Mouse (Mus musculus): ENCODE measurements around the gene Fndc7.
"Not testable (repeated sequence)": the region's sequence is repeated elsewhere in the genome, so short reads cannot be mapped to it uniquely, and the experiment has no call there.

The Fndc7 gene

DNA sequence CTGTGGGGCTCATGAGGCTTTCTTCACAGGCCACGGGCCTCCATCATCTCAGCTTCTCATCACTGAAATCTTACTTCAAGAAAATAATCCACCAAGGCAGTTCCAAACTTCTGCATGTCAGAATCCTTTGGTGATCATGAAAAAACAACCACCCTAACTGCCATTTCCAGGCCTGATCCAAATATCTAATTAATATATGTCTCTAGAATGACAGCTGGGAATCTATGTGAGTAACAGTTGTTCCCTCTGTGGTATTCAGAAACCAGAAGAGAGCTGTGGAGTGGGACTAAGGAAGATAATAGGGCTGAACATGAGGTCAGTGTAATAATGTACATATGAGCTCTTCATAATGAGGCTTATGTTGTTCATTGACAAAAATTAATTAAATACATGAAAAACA is 36.5 kb downstream of the Fndc7 start:
- DNase-seq (ENCODE audit: low spot score) = no peak

GRCm38 (mm10) chr3:108851996-108852697 is 37.7 kb downstream of the Fndc7 start:
- DNase-seq (ENCODE audit: low spot score) = no peak

- no peak for DNase-seq (ENCODE audit: low spot score)
Observed at GRCm38 (mm10) chr3:108851554-108851953, 38.3 kb downstream of the Fndc7 start.

DNA sequence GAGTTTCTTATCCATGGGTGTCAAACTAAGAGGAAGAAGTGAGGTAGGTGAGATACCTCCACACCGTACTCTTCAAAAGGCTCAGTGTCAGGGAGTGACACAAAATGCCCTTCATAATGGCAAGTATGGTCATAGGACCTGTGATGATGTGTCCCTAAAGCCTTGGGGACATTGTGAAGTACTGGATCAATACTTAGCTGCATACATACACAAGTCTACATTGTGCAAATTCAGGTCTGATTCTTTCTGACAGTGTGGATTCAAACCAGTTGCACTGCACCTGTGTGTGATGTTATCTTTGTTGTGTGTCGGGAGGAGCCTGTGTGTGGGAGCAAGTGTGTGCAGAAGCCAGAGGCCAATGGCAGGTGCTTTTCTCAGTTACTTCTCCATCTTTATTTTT is 38.7 kb downstream of the Fndc7 start:
- DNase-seq (ENCODE audit: low spot score) = no peak

- no peak for DNase-seq (ENCODE audit: low spot score)
Observed at GRCm38 (mm10) chr3:108850506-108850905, 39.3 kb downstream of the Fndc7 start.

DNA sequence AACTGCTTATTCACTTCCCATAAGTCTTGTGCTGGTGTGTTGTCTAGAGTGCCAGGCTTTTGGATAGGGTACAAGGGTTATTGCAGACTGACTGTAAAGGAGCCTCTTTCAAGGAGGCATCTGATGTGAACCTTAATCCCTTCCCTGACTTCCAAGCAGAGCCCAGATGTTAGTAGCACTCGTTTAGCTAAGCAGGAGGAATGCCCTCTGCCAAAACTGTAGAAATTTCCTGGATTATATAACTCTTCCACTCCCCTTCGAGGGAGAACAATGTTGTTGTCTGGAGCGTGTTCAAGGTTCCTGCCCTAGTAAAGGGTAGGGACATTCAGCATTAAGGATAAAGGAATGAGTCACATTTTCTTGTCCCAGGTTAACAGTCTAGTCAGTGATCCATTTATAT is 43.2 kb downstream of the Fndc7 start:
- DNase-seq (ENCODE audit: low spot score) = no peak

DNA sequence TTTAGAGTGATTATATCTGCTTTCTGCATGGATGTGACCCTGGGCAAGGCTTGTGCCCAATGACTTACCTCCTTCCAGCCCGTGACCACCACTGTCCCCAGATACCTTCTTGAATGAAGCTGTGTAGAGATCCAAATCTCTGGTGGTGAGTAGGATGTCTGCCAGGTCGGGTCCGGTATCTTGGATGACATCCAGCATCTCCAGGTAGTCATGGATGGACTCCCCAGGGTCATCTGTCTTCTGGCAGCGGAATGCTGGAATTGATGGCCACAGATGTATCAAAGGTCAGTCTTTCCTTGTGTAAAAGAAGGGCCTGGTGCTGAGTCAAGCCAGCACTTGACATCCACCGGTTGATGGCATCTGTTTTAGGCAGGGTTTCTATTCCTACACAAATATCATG is 45.3 kb downstream of the Fndc7 start:
- no peak for DNase-seq (ENCODE audit: low spot score)

DNA sequence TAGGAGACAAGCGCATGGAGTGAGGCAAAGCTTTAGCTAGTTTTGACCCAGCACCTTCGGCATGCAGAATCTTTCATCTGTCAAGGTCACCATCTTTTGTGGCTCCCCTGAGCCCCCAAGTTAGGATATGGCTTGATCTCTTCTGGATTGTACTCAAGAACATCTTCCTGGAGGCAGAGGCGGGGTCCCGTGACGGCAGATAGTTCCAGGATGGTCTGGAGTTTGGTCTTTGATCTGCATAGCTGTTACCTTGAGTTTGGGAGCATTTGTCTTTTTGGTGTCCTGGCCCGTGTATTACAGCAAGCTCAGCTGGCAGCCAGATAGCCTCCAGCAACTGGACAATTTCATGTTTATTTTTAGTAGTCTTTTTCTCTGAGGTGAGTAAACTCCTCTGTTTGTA is 45.8 kb downstream of the Fndc7 start:
- DNase-seq (ENCODE audit: low spot score) = no peak

DNA sequence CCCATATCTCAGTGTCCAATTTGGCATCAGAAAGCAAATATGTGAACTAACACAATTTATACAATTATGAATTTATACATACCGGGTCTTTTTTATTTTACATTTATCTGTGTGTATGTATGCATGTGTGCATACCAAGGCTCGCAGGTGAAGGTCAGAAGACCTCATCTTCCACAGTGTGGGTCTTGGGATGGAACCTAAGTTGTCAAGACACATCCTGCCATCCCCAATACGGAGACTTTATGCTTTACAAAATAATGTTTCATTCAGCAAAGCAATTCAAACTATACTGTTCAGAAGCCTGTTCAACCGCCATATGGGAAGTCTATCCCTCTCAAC is 49.1 kb downstream of the Fndc7 start:
- no peak for DNase-seq (ENCODE audit: low spot score)

GRCm38 (mm10) chr3:108840000-108840715 is 49.6 kb downstream of the Fndc7 start, which contains the start of gene Stxbp3:
Gene Stxbp3, minus strand, starts transcription at chr3:108840526.
- peak; percentile 98 for DNase-seq (ENCODE audit: low spot score)

- DNase-seq (ENCODE audit: low spot score) = no peak
Observed at GRCm38 (mm10) chr3:108839647-108839999, 50.2 kb downstream of the Fndc7 start.

DNA sequence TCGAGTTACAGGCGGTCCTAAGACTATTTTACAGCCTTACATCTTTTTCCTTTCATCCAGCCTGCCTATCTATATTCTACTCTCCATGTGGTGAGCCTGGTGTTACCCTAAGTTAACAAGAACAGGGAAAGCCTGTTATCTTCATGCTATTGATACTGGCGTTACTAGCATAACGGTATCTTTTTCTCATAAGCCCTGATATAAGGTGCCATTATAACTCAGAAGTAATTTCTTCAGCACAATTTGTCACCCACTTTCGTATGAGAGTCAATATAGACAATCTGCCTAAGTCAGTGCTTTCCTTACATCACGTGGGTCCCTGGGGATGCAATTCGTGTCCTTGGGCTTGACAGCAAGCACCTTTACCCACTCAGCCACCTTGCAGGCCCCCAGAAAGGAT is 50.8 kb downstream of the Fndc7 start:
- no peak for DNase-seq (ENCODE audit: low spot score)

DNA sequence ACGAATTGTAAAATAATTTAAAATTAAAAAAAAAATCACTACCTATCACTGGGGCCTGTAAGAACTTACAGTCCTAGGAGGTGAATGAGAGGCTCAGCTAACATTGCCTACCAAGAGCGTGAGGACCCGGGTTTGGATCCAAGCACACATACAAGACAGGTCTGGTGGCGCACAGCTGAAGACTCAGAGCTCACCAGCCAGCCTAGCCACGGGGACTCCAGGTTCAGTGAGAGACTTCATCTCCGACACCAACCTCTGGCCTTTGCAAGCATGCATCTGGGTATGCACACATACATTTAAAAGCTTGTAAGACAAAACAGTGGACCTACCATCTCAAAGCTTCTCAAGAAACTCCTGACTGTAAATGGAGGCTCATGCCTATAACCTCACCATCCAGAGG is 52.9 kb downstream of the Fndc7 start:
- no peak for DNase-seq (ENCODE audit: low spot score)

- DNase-seq (ENCODE audit: low spot score) = not testable (repeated sequence)
Observed at GRCm38 (mm10) chr3:108833717-108834116, 56.1 kb downstream of the Fndc7 start.

DNA sequence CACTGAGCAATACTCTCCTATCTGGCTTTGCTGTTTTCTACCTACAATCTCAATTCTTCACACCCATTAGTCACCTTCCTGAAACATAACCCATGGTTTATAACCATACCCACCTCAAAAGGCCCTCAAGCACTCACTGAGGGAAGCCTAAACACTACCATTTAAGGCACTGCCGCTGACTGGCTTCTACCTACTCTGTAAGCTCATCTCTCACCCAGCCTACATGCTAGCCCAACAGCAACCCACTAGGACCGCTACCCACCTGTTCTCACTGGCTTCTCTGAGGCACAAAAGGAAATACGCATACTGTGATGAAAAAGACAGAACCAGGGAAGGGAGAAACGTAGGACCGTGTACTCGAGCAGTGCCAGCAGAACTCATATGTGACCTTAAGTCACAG is 58.1 kb downstream of the Fndc7 start:
- no peak for DNase-seq (ENCODE audit: low spot score)

GRCm38 (mm10) chr3:108830493-108830892 is 59.3 kb downstream of the Fndc7 start:
- no peak for DNase-seq (ENCODE audit: low spot score)

DNA sequence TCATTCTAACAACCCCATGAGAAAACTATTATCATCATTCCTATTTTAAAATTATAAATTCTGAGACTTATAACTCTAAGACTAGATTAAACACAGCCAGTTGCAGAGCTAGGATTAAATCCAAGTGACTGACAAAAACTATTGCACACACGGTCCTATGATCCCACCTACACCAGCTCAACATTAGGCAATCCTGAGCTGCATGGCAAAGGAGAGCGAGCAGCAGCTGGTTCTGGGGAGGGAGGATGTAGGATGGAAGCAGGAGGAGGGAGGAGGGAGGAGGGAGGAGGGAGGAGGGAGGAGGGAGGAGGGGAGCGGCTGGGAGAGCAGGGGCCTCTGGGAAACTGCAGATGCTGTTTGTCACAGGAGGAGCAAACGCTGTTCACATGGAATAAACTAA is 74.2 kb downstream of the Fndc7 start:
- DNase-seq (ENCODE audit: low spot score) = no peak

DNA sequence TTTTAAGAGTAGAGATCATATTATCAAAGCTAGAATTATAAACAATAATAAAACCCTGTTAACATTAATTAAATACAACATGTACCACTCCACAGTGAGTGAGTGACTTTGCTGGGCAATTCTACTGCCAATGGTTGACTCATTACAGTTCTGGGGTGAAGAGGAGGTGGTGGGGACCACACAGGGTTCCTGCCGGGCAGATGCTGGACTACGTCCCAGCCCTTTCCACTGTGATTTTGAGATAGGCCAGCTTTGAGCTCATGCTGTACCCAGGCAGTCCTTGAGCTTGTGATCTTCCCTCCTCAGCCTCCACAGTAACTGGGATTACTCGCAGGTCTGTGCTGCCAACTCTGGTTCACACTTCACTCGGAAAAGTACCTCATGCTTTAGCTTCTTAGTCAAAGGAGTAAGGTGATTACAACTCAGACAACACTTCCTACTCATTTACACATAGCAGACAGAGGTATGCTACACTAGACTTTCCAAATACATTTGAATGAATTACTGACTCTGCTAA is 79.0 kb downstream of the Fndc7 start:
- no peak for DNase-seq (ENCODE audit: low spot score)

DNA sequence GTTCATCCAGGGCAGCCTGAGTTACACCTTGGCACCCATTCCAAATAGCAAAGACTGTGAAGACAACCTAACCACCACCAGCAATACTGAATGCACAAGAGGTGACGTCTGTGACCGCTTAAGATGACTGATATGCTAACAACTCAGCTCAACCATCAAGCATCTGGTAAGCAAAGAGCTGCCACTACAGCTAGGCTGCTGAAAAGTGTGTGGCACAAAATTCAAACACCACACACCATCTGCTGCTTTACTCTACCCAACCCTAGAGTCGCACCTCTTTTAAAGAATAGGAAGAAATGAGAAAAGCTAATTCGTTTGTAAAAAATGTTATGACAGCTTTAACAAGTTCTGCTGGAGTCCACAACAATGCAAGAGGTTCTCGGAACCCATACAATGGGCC is 84.2 kb downstream of the Fndc7 start:
- no peak for DNase-seq (ENCODE audit: low spot score)
